Mouse (Mus musculus) layer of hippocampus, postnatal 10 days (tissue): Measurements from ENCODE around the gene Gm906. TPM values are rescaled to one million over a fixed set of nuclear protein-coding genes. Genes with fewer than 3 reads are reported as not detected.
A peak's percentile ranks its signal among the peaks of the same experiment; 100 is the strongest.
"Not testable (repeated sequence)": the region's sequence is repeated elsewhere in the genome, so short reads cannot be mapped to it uniquely, and the experiment has no call there.

Experiments used
- DNase-seq, 2 experiments: peaks; one replicate each; pipeline ENCODE4 v3.0.0; 2021; ENCODE audit warnings: low spot score in 2 of 2
- long read RNA-seq: library from polyadenylated mRNA; stranded (forward); transcript quantifications from one replicate; pipeline ENCODE4 v2.0.0, GENCODE M21; 2023
- microRNA-seq, 2 experiments: library from miRNA; unstranded; fragments of <30 nt; microRNA quantifications; one replicate each; pipeline ENCODE4 v1.2.0; 2021
- total RNA-seq, 2 experiments: library from RNA; stranded (reverse); gene quantifications; 2 replicates each; pipeline ENCODE4 v1.2.3; 2021

Gm906 gene
- not detected for total RNA-seq
- long read RNA-seq: 0 reads

DNA sequence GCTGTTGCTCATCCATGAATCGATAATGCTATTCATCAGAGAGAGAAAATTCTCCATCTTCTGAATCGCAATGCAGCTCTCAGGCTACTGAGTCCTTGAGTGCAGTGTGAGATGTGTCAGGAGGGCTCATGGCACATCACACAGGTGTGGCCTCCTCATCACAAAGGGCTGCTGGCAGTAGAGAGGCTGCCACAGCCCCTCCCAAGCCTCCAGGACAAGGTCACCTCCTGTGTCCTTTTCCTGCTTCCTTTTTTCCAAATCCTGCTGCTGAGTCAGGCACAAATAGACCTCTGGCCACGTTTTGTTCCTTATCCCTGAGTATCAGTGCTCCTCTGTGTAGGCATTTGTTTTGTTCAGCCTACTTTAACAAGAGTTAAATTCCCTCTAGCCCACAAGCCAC lies at the start of gene Gm906:
Gm906 (minus strand) TSS at position 101 of the 400 bp plus-strand sequence.
- DNase-seq: not testable (repeated sequence)

DNA sequence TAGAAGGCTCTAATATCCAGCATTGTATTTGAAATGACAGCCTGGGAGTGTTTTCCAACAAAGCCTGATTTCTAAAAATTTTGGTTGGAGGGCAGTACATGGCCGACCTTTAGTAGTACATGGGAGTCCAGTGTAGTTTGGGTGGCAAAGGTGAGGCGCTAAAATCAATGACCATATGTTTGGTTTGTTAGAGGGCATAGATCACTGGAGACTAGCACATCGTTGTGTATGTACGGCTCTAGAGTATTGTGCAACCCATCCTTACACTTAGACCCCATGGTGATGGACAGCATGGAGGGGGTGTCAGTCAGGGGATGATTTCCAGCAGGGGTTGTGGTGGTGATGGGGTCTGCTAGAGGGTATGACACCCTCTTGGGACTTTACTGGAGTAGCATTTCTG lies 33.2 kb upstream of the Gm906 start:
- DNase-seq: not testable (repeated sequence)

DNA sequence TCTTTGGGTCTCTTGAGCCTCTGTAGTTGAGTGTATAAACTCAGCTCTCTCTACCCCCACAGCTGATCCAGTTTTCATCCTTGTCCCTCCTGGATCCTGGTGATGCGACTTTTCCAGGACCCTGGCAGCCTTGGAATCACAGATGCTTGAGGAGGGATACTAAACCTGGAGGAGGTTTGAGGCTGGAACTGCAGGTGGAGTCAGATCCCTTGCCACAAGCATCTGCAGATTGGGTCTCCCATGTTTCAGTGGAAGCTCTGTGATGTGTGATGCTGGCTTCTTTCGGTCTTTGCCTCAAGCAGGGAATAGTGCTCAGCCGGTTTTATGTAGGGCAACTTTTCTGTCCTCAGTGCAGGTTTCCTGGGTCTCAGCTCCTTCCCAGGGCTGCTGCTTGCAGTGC lies 13.6 kb downstream of the Gm906 start:
- DNase-seq: no peak

DNA sequence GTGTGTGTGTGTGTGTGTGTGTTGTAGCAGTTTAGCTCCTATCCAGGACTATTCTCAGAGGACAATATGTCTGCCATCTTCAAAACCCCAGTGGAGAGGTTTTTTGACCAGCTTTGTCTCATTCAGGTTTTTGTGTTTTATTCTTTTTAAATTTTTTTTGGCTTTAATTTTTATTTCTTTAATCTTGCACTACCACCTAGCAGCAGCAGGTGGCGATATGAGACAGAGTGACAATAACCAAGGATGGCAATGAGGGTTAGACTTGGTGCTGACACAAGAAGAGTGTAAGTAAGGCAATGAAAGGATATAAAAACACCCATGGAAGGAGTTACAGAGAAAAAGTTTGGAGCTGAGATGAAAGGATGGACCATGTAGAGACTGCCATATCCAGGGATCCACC lies 38.3 kb downstream of the Gm906 start:
- peak; percentile 28 to 51 for DNase-seq

DNA sequence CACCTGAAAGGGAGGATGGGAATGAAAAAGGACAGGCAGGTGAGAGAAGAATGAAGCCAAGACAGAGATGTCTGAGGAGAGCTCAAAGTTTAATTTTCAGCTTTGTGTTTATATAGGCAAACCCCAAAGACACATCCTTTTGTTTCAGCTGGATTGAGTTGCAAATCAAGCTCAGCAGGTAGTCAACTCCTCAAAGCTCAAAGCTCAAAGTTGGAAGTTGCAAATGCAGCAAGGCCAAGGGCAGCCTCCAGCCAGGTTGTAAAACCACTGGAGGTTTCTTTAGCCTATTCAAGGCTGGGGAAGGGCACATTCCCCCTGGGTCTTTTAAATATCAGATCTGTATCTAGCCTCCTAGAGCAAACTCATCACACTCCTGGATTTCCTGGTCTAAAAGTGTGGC lies 39.9 kb downstream of the Gm906 start:
- DNase-seq: not testable (repeated sequence)

DNA sequence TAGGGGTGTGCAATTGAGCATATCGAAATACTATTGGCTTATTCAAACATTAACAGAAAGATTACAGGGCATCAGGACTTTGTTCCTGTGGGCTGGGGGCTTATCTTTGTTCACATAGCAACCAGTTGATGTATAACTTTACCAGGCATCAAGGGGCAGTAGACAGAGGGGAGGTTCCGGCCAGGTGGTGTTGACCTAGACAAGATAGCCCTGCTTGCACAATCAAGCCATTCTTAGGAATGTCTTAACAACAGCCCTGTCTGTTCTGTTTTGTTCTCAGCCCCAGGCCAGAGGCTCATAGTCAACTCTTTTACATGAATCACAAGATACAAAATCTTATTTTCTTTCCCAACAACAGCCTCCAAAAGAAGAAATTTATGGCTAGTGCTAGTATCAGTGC lies 40.5 kb downstream of the Gm906 start:
- DNase-seq: not testable (repeated sequence)

DNA sequence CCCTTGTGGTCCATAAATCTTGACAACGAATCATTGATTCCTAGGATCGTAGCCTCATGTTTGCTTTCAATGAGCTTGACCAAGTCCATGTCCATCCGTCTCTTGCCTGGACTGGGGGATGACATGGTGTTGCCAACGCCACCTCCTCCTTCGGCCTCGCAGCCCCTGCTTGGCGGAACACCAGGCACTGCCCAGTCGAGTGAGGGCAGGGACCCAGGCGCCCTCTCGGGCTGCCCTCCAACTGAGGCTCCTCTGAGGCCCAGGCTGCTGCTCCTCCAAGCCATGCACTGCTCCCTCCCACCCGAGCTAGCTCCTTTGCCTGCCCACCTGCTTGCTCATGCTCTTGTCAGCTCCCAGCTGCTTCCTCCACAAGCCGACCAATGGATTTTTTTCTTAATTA lies 42.1 kb downstream of the Gm906 start:
- no peak for DNase-seq

DNA sequence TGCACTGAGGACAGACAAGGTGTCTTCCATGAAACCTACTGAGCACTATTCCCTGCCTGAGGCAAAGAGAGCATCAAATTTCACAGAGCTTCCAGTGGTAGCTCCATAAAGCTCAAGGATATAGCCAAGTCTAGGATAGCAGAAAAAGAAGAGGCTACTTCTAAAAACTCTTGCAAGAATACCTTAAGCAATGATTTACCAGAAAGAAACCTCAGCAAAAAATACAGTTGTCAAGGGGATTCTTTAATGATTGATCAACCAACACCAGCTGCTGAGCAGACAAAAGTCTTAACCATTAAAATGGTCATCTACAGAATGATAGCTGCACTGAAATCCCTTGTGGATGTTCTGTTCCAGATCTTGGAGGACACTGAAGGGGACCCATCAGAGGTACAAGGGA lies 53.3 kb downstream of the Gm906 start:
- not testable (repeated sequence) for DNase-seq

Small RNA genes lying within 50 kb of the gene (microRNA-seq; reads per million reads assigned to microRNA genes)
- gene Gm24017: 0 reads per million in 2 experiments

Other genes starting within 250 kb of the Gm906 start
- gene Fbxw17, start 167.6 kb upstream of the Gm906 start, total RNA-seq: 10 to 100 TPM; 21.6 to 22.2 TPM
- not detected for gene Gm47429, start 193.6 kb upstream of the Gm906 start, total RNA-seq
- gene Nutm2, start 217.0 kb upstream of the Gm906 start, total RNA-seq: not detected